Mouse (Mus musculus): ENCODE measurements at regions not wholly inside any gene's neighbourhood (a gene's known extent, or its start where the extent isn't known, plus 50 kb on each side); places are given as distances from the start of the nearest gene placed in this dataset.

GRCm38 (mm10) chr9:51608697-51609456 lies 156.3 kb upstream of the Arhgap20 start:
- no peaks in the 10 kb centered on the region for H3K36me3 ChIP-seq (replicated peaks; ENCODE audit: control insufficient read depth, insufficient read depth, low read depth, low read length)
- no peak overlapping the region for H3K4me3 ChIP-seq (ENCODE audit: low read depth, low read length)
- ATAC-seq (replicated peaks; ENCODE audit: insufficient number of reproducible peaks, low FRiP score, low TSS enrichment, low read depth) (no peak), DNase-seq (ENCODE audit: low spot score) (no peak)
- H3K4me2 ChIP-seq (ENCODE audit: low read depth, low read length): no peak overlapping the region
- WGBS: 85% methylated on average over 6 of the region's 6 CpGs
- no peak overlapping the region for H3K9ac ChIP-seq (replicated peaks; ENCODE audit: low read length)
- H3K4me1 ChIP-seq (ENCODE audit: control insufficient read depth, insufficient read depth, low read length): no peaks in the 10 kb centered on the region
- H3K27ac ChIP-seq (replicated peaks; ENCODE audit: low read depth, low read length): no peak overlapping the region
- no peaks in the 10 kb centered on the region for H3K9me3 ChIP-seq (replicated peaks; ENCODE audit: control insufficient read depth, low read length)
- no peaks in the 10 kb centered on the region for H3K27me3 ChIP-seq (ENCODE audit: control insufficient read depth, insufficient read depth, low read length)

GRCm38 (mm10) chr9:51626156-51626555 lies 139.0 kb upstream of the Arhgap20 start:
- WGBS: 94% methylated on average over 4 of the region's 4 CpGs
- ATAC-seq (replicated peaks; ENCODE audit: insufficient number of reproducible peaks, low FRiP score, low TSS enrichment, low read depth) (no peak), DNase-seq (ENCODE audit: low spot score) (no peak)
- Histone ChIP-seq H3K4me3 (ENCODE audit: low read depth, low read length) (no peak overlapping the region), H3K4me2 (ENCODE audit: low read depth, low read length) (no peak overlapping the region), H3K9me3 (replicated peaks; ENCODE audit: control insufficient read depth, low read length) (no peaks in the 10 kb centered on the region), H3K27me3 (ENCODE audit: control insufficient read depth, insufficient read depth, low read length) (no peaks in the 10 kb centered on the region), H3K4me1 (ENCODE audit: control insufficient read depth, insufficient read depth, low read length) (no peaks in the 10 kb centered on the region), H3K27ac (replicated peaks; ENCODE audit: low read depth, low read length) (no peak overlapping the region), H3K36me3 (replicated peaks; ENCODE audit: control insufficient read depth, insufficient read depth, low read depth, low read length) (no peaks in the 10 kb centered on the region), H3K9ac (replicated peaks; ENCODE audit: low read length) (no peak overlapping the region)

- no peaks in the 10 kb centered on the region for H3K27me3 ChIP-seq (ENCODE audit: control insufficient read depth, insufficient read depth, low read length)
- H3K9me3 ChIP-seq (replicated peaks; ENCODE audit: control insufficient read depth, low read length): no peaks in the 10 kb centered on the region
- H3K36me3 ChIP-seq (replicated peaks; ENCODE audit: control insufficient read depth, insufficient read depth, low read depth, low read length): no peaks in the 10 kb centered on the region
- H3K4me3 ChIP-seq (ENCODE audit: low read depth, low read length): no peak overlapping the region
- no peak overlapping the region for H3K4me2 ChIP-seq (ENCODE audit: low read depth, low read length)
- no peak overlapping the region for H3K27ac ChIP-seq (replicated peaks; ENCODE audit: low read depth, low read length)
- no peak for DNase-seq (ENCODE audit: low spot score)
- no peak for ATAC-seq (replicated peaks; ENCODE audit: insufficient number of reproducible peaks, low FRiP score, low TSS enrichment, low read depth)
- 79% methylated on average over 2 of the region's 2 CpGs for WGBS
- no peaks in the 10 kb centered on the region for H3K4me1 ChIP-seq (ENCODE audit: control insufficient read depth, insufficient read depth, low read length)
- no peak overlapping the region for H3K9ac ChIP-seq (replicated peaks; ENCODE audit: low read length)
Measured at GRCm38 (mm10) chr9:51636097-51636496, 129.0 kb upstream of the Arhgap20 start.

GRCm38 (mm10) chr9:51636559-51637127 lies 128.5 kb upstream of the Arhgap20 start:
- Histone ChIP-seq H3K4me1 (ENCODE audit: control insufficient read depth, insufficient read depth, low read length) (no peaks in the 10 kb centered on the region), H3K4me3 (ENCODE audit: low read depth, low read length) (no peak overlapping the region), H3K4me2 (ENCODE audit: low read depth, low read length) (no peak overlapping the region), H3K9me3 (replicated peaks; ENCODE audit: control insufficient read depth, low read length) (no peaks in the 10 kb centered on the region), H3K36me3 (replicated peaks; ENCODE audit: control insufficient read depth, insufficient read depth, low read depth, low read length) (no peaks in the 10 kb centered on the region), H3K27ac (replicated peaks; ENCODE audit: low read depth, low read length) (no peak overlapping the region), H3K27me3 (ENCODE audit: control insufficient read depth, insufficient read depth, low read length) (no peaks in the 10 kb centered on the region), H3K9ac (replicated peaks; ENCODE audit: low read length) (no peak overlapping the region)
- no peak for ATAC-seq (replicated peaks; ENCODE audit: insufficient number of reproducible peaks, low FRiP score, low TSS enrichment, low read depth)
- 83% methylated on average over 1 of the region's 1 CpGs for WGBS
- DNase-seq (ENCODE audit: low spot score): no peak

GRCm38 (mm10) chr9:51637131-51637920 lies 127.8 kb upstream of the Arhgap20 start:
- Histone ChIP-seq H3K27me3 (ENCODE audit: control insufficient read depth, insufficient read depth, low read length) (no peaks in the 10 kb centered on the region), H3K4me3 (ENCODE audit: low read depth, low read length) (no peak overlapping the region), H3K36me3 (replicated peaks; ENCODE audit: control insufficient read depth, insufficient read depth, low read depth, low read length) (no peaks in the 10 kb centered on the region), H3K9ac (replicated peaks; ENCODE audit: low read length) (no peak overlapping the region), H3K27ac (replicated peaks; ENCODE audit: low read depth, low read length) (no peak overlapping the region), H3K4me2 (ENCODE audit: low read depth, low read length) (no peak overlapping the region), H3K4me1 (ENCODE audit: control insufficient read depth, insufficient read depth, low read length) (no peaks in the 10 kb centered on the region), H3K9me3 (replicated peaks; ENCODE audit: control insufficient read depth, low read length) (no peaks in the 10 kb centered on the region)
- ATAC-seq (replicated peaks; ENCODE audit: insufficient number of reproducible peaks, low FRiP score, low TSS enrichment, low read depth) (no peak), DNase-seq (ENCODE audit: low spot score) (no peak)
- WGBS: 54% methylated on average over 6 of the region's 6 CpGs

- H3K4me3 ChIP-seq (ENCODE audit: low read depth, low read length): no peak overlapping the region
- DNase-seq (ENCODE audit: low spot score): no peak
- no peak overlapping the region for H3K9ac ChIP-seq (replicated peaks; ENCODE audit: low read length)
- H3K9me3 ChIP-seq (replicated peaks; ENCODE audit: control insufficient read depth, low read length): no peaks in the 10 kb centered on the region
- no peak for ATAC-seq (replicated peaks; ENCODE audit: insufficient number of reproducible peaks, low FRiP score, low TSS enrichment, low read depth)
- H3K36me3 ChIP-seq (replicated peaks; ENCODE audit: control insufficient read depth, insufficient read depth, low read depth, low read length): no peaks in the 10 kb centered on the region
- no peak overlapping the region for H3K4me2 ChIP-seq (ENCODE audit: low read depth, low read length)
- H3K4me1 ChIP-seq (ENCODE audit: control insufficient read depth, insufficient read depth, low read length): no peaks in the 10 kb centered on the region
- H3K27ac ChIP-seq (replicated peaks; ENCODE audit: low read depth, low read length): no peak overlapping the region
- no peaks in the 10 kb centered on the region for H3K27me3 ChIP-seq (ENCODE audit: control insufficient read depth, insufficient read depth, low read length)
- 88% methylated on average over 4 of the region's 4 CpGs for WGBS
Measured at GRCm38 (mm10) chr9:51641706-51642105, 123.4 kb upstream of the Arhgap20 start.

- H3K9ac ChIP-seq (replicated peaks; ENCODE audit: low read length): no peak overlapping the region
- no peaks in the 10 kb centered on the region for H3K4me1 ChIP-seq (ENCODE audit: control insufficient read depth, insufficient read depth, low read length)
- no peak overlapping the region for H3K27ac ChIP-seq (replicated peaks; ENCODE audit: low read depth, low read length)
- DNase-seq (ENCODE audit: low spot score) (no peak), ATAC-seq (replicated peaks; ENCODE audit: insufficient number of reproducible peaks, low FRiP score, low TSS enrichment, low read depth) (no peak)
- WGBS: 63% methylated on average over 1 of the region's 1 CpGs
- H3K27me3 ChIP-seq (ENCODE audit: control insufficient read depth, insufficient read depth, low read length): no peaks in the 10 kb centered on the region
- H3K4me2 ChIP-seq (ENCODE audit: low read depth, low read length): no peak overlapping the region
- no peak overlapping the region for H3K4me3 ChIP-seq (ENCODE audit: low read depth, low read length)
- no peaks in the 10 kb centered on the region for H3K9me3 ChIP-seq (replicated peaks; ENCODE audit: control insufficient read depth, low read length)
- no peaks in the 10 kb centered on the region for H3K36me3 ChIP-seq (replicated peaks; ENCODE audit: control insufficient read depth, insufficient read depth, low read depth, low read length)
Measured at GRCm38 (mm10) chr9:51645426-51645825, 119.7 kb upstream of the Arhgap20 start.
